Mouse (Mus musculus): ENCODE measurements around the gene Dbn1. TPM values are rescaled to one million over a fixed set of nuclear protein-coding genes. Genes with fewer than 3 reads are reported as not detected.

Dbn1 gene
- polyA plus RNA-seq, 1 experiment: 0.62 TPM

- Histone ChIP-seq H3K27ac (ENCODE audit: insufficient read depth, low read depth, low read length) (no peak overlapping the region), H3K4me1 (ENCODE audit: control insufficient read depth, insufficient read depth, low read length) (no peaks in the 10 kb centered on the region), H3K4me3 (ENCODE audit: insufficient read depth, low read length) (peak overlapping the region; percentile 61)
- TF ChIP-seq POLR2A (IDR thresholded peaks at IDR 0.05; ENCODE audit: borderline replicate concordance, low read depth, low read length) (no peak), CTCF (IDR thresholded peaks at IDR 0.05; ENCODE audit: low read depth, low read length) (no peak)
Observed at GRCm38 (mm10) chr13:55472132-55473022, 15.5 kb downstream of the Dbn1 start.

GRCm38 (mm10) chr13:55471819-55472131 is 16.1 kb downstream of the Dbn1 start:
- TF ChIP-seq CTCF (IDR thresholded peaks at IDR 0.05; ENCODE audit: low read depth, low read length): no peak
- no peak for TF ChIP-seq POLR2A (IDR thresholded peaks at IDR 0.05; ENCODE audit: borderline replicate concordance, low read depth, low read length)
- no peak overlapping the region for H3K27ac ChIP-seq (ENCODE audit: insufficient read depth, low read depth, low read length)
- no peaks in the 10 kb centered on the region for H3K4me1 ChIP-seq (ENCODE audit: control insufficient read depth, insufficient read depth, low read length)
- peak overlapping the region; percentile 61 for H3K4me3 ChIP-seq (ENCODE audit: insufficient read depth, low read length)

- peak overlapping the region; percentile 61 for H3K4me3 ChIP-seq (ENCODE audit: insufficient read depth, low read length)
- H3K4me1 ChIP-seq (ENCODE audit: control insufficient read depth, insufficient read depth, low read length): no peaks in the 10 kb centered on the region
- H3K27ac ChIP-seq (ENCODE audit: insufficient read depth, low read depth, low read length): no peak overlapping the region
- peak; percentile 90 for TF ChIP-seq CTCF (IDR thresholded peaks at IDR 0.05; ENCODE audit: low read depth, low read length)
- TF ChIP-seq POLR2A (IDR thresholded peaks at IDR 0.05; ENCODE audit: borderline replicate concordance, low read depth, low read length): no peak
Observed at GRCm38 (mm10) chr13:55471156-55471818, 16.6 kb downstream of the Dbn1 start.

- H3K4me1 ChIP-seq (ENCODE audit: control insufficient read depth, insufficient read depth, low read length): peaks cover 4% of the 10 kb centered on the region; the same call in 1 of the 2 replicates
- TF ChIP-seq POLR2A (IDR thresholded peaks at IDR 0.05; ENCODE audit: borderline replicate concordance, low read depth, low read length) (no peak), CTCF (IDR thresholded peaks at IDR 0.05; ENCODE audit: low read depth, low read length) (no peak)
- H3K27ac ChIP-seq (ENCODE audit: insufficient read depth, low read depth, low read length): no peak overlapping the region
- H3K4me3 ChIP-seq (ENCODE audit: insufficient read depth, low read length): no peak overlapping the region
Observed at GRCm38 (mm10) chr13:55470372-55470771, 17.5 kb downstream of the Dbn1 start.

- H3K27ac ChIP-seq (ENCODE audit: insufficient read depth, low read depth, low read length): no peak overlapping the region
- peaks cover 5% of the 10 kb centered on the region; the same call in 1 of the 2 replicates for H3K4me1 ChIP-seq (ENCODE audit: control insufficient read depth, insufficient read depth, low read length)
- no peak for TF ChIP-seq CTCF (IDR thresholded peaks at IDR 0.05; ENCODE audit: low read depth, low read length)
- no peak for TF ChIP-seq POLR2A (IDR thresholded peaks at IDR 0.05; ENCODE audit: borderline replicate concordance, low read depth, low read length)
- no peak overlapping the region for H3K4me3 ChIP-seq (ENCODE audit: insufficient read depth, low read length)
Observed at GRCm38 (mm10) chr13:55468851-55469560, 18.9 kb downstream of the Dbn1 start.

GRCm38 (mm10) chr13:55465830-55466440 is 22.0 kb downstream of the Dbn1 start:
- Histone ChIP-seq H3K4me1 (ENCODE audit: control insufficient read depth, insufficient read depth, low read length) (peaks cover 5% of the 10 kb centered on the region; the same call in 1 of the 2 replicates), H3K27ac (ENCODE audit: insufficient read depth, low read depth, low read length) (no peak overlapping the region), H3K4me3 (ENCODE audit: insufficient read depth, low read length) (no peak overlapping the region)
- TF ChIP-seq CTCF (IDR thresholded peaks at IDR 0.05; ENCODE audit: low read depth, low read length) (no peak), POLR2A (IDR thresholded peaks at IDR 0.05; ENCODE audit: borderline replicate concordance, low read depth, low read length) (no peak)

- Histone ChIP-seq H3K4me1 (ENCODE audit: control insufficient read depth, insufficient read depth, low read length) (peaks cover 5% of the 10 kb centered on the region; the same call in 1 of the 2 replicates), H3K27ac (ENCODE audit: insufficient read depth, low read depth, low read length) (no peak overlapping the region), H3K4me3 (ENCODE audit: insufficient read depth, low read length) (no peak overlapping the region)
- TF ChIP-seq CTCF (IDR thresholded peaks at IDR 0.05; ENCODE audit: low read depth, low read length) (no peak), POLR2A (IDR thresholded peaks at IDR 0.05; ENCODE audit: borderline replicate concordance, low read depth, low read length) (no peak)
Observed at GRCm38 (mm10) chr13:55465184-55465583, 22.7 kb downstream of the Dbn1 start.

GRCm38 (mm10) chr13:55464027-55464884 is 23.7 kb downstream of the Dbn1 start, which contains the start of gene Prr7:
Gene Prr7, plus strand, starts transcription at chr13:55464267.
- H3K27ac ChIP-seq (ENCODE audit: insufficient read depth, low read depth, low read length): no peak within 1 kb of the TSS
- peaks cover 5% of the 10 kb centered on the region; the same call in 1 of the 2 replicates for H3K4me1 ChIP-seq (ENCODE audit: control insufficient read depth, insufficient read depth, low read length)
- peak within 1 kb of the TSS; percentile 49 for H3K4me3 ChIP-seq (ENCODE audit: insufficient read depth, low read length)
- TF ChIP-seq CTCF (IDR thresholded peaks at IDR 0.05; ENCODE audit: low read depth, low read length) (no peak), POLR2A (IDR thresholded peaks at IDR 0.05; ENCODE audit: borderline replicate concordance, low read depth, low read length) (no peak)

Measured in bone marrow macrophage, adult 2 months (primary cell).